Mouse (Mus musculus): Measurements from ENCODE around the gene Ywhab.

GRCm38 (mm10) chr2:163987233-163987632, 7.5 kb upstream of the Ywhab start:
- no peak for TF ChIP-seq POLR2A (IDR thresholded peaks at IDR 0.05; ENCODE audit: insufficient read depth, low read depth, low read length)
- TF ChIP-seq CTCF (IDR thresholded peaks at IDR 0.05) = no peak
- TF ChIP-seq EP300 (IDR thresholded peaks at IDR 0.05; ENCODE audit: insufficient read depth, low read depth, low read length) = no peak
